Mouse (Mus musculus): ENCODE measurements at regions not wholly inside any gene's neighbourhood (a gene's known extent, or its start where the extent isn't known, plus 50 kb on each side); places are given as distances from the start of the nearest gene placed in this dataset.

- DNase-seq (ENCODE audit: low spot score in 2 of 2), result no peak
Observed at GRCm38 (mm10) chr2:114275536-114275935, 74.3 kb upstream of the Zfp770 start.

- peak; percentile 21 to 22 for DNase-seq (ENCODE audit: low spot score in 2 of 2)
Observed at GRCm38 (mm10) chr2:114260397-114261071, 59.3 kb upstream of the Zfp770 start.

- no peak for DNase-seq (ENCODE audit: low spot score in 2 of 2)
Observed at GRCm38 (mm10) chr2:114259539-114259938, 58.3 kb upstream of the Zfp770 start.

Measured in adrenal gland, adult 18-20 months (tissue).